Mouse (Mus musculus) spleen, adult 2 months (tissue): ENCODE measurements around the gene Sema4d.

Source experiments
- CTCF ChIP-seq: fragments of 200-500 bp; IDR thresholded peaks from 2 replicates; pipeline ENCODE4 v1.5.1; 2011; ENCODE audit warnings: mild to moderate bottlenecking, inconsistent platforms; ENCODE audit not compliant: insufficient read depth, insufficient read length, insufficient replicate concordance; ENCODE audit errors: extremely low read depth
- POLR2A ChIP-seq: fragments of 200-500 bp; IDR thresholded peaks from 2 replicates; pipeline ENCODE4 v1.6.1; 2011; ENCODE audit warnings: low read depth, low read length, inconsistent platforms

- TF ChIP-seq POLR2A, result no peak
- no peak for TF ChIP-seq CTCF
Measured at GRCm38 (mm10) chr13:51780509-51781155, 12.9 kb downstream of the Sema4d start.
